Mouse (Mus musculus) heart, postnatal 0 days (tissue): Measurements from ENCODE around the gene Sash1.

Experiments used
- CTCF ChIP-seq: IDR thresholded peaks from 2 replicates; pipeline ENCODE4 v1.5.1; 2016; ENCODE audit warnings: antibody characterized with exemption, control low read depth, low read depth
- EP300 ChIP-seq: IDR thresholded peaks from 2 replicates; pipeline ENCODE4 v1.6.1; 2016; ENCODE audit warnings: antibody characterized with exemption, low read depth

DNA sequence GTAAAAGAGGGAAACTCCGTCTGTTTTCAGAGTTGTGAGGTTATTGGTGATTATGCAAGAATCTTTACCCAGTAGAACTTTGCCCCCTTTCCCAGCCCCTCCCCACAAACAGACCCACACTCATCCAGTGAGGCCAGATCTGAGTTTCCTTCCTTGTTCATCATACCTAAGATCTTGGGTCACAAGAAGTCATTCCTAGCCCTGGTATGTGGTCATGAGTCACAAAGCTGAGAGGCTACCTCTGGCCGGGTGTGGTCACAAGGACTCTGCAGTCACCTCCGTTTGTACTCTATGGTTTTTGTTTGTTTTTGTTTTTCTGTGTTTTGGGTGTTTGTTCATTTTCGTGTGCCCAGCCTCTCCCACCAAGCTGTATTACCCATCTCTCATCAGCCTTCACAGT is 4.6 kb upstream of the Sash1 start:
- TF ChIP-seq CTCF: no peak
- no peak for TF ChIP-seq EP300
